Mouse (Mus musculus): ENCODE results near the gene Dnajb5.

DNA sequence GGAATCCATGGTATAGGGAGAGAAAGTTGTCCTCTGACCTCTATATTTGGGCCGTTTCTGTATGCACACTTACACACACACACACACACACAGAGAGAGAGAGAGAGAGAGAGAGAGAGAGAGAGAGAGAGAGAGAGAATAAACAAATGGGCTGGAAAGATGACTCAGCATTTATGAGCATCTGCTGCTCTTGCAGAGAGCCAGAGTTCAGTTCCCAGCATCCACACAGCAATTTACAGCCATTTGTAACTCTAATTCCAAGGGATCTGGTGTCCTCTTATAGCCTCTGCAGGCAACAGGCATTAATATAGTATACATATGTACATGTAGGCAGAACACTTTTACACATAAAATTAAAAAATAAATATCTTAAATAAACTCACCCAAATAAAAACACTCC is 45.7 kb upstream of the Dnajb5 start:
- TF ChIP-seq CTCF (IDR thresholded peaks at IDR 0.05; ENCODE audit: control insufficient read depth, insufficient read depth, insufficient replicate concordance, low read depth, low read length) (no peak), POLR2A (IDR thresholded peaks at IDR 0.05; ENCODE audit: control insufficient read depth, low read depth, low read length) (no peak)

Data from testis, adult 2 months (tissue).